Mouse (Mus musculus): ENCODE measurements around the gene Ivd. TPM values are rescaled to one million over a fixed set of nuclear protein-coding genes. Genes with fewer than 3 reads are reported as not detected.

The Ivd gene
- total RNA-seq, 2 experiments from 2014 or later = 99.8 to 106 TPM

DNA sequence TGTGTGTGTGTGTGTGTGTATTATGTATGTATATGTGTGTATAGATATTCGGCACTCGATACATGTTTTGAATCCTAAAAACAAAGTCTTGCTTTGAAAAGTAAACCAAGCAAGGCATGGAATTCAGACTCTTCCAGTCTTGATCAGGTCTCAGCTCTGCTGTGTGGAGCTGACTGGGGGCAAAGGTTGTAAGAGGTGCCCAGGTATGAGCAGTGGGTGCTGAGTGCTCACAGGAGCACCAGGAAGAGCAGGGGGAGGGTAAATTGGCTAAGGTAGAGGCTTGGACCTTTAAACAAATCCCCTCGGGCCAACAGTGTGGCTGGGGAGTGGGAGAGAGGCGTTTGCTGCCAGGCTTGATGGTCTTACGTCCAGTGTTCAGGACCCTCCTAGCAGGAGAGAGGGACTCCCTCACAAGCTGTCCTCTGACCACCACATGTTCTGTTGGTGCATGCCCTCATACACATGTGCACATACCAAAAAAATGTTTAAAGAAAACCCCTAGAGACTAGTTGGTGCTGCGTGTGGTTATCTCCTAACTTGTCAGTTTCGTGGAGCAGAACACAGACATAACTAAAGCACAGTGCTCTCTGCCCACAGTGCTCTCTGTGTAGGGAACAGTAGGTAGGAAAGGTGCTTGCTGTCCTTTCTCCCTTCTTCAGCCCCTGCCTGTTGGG lies 49.0 kb downstream of the Ivd start:
- DNase-seq = no peak

DNA sequence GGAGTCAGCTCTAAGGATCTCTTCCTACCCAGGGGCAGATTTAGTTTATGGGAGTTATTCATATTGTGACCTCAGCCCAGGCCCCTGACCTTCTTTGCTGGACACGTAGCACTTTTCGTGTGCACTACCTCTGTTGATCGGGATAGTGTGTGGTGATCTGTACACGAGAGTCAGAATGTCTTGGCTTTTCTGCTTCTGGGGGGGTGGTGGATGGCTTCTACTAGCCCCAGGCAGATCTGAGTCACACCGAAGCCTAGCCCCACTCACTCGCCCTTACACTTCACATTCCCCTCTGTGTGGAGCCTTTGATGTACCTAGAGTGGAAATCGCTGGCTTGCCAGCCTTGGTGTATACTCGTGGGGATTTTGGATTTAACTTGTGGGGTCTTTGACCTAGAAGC lies 51.0 kb downstream of the Ivd start:
- DNase-seq = no peak

DNA sequence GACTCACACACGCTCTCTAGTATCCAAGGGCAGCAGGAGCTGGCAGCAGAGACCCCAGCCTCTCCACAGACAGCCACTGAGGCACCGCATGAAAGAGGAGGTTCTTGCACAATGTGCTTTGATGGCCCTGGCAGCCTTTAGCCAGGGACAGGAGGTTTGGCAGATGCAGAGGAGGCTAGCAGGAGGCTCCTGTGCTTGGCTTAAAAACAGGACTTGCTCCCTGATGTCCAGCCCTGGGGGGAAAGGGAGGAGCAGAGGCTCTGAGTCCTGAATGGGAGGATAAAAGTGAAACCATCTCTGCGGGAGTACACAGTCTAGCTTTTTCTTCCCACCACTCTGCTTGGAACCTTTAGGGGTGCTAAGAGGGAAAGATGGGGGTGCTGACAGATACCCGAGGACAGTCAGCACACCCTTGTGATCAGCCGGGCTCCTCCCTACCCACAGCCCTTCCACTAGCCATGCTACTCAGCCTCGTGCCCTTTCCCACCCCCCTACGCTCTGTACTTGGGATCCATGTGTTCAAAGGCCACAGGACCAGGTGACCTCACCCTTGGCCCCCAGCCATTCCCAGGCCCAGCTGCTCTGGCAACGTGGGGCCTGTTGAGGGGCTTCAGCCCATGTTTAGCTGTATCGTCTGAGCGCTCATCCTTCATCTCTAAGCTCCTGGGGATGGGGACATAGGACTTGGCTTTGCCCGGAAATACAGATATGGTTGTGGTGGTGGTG lies 52.0 kb downstream of the Ivd start:
- DNase-seq = no peak

DNA sequence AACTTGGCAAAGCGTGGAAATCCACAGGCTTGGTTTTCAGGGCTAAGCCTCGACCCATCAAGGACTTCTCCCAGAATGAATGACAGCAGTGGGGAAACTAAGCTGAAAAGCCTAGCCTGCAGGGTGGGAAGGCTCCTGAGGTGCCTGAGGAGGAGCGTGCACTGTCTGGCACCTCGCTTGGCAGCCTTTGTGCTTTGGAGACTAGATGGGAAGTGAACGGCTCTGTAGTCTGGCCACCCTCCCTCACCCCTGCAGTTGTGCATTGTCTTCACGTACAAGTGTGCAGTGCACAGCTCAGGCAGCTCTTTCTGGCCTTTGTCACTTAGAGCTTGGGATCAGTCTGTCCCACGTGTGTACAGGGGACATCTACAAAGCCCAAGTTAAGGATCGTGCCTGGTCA lies 52.9 kb downstream of the Ivd start:
- DNase-seq = no peak

DNA sequence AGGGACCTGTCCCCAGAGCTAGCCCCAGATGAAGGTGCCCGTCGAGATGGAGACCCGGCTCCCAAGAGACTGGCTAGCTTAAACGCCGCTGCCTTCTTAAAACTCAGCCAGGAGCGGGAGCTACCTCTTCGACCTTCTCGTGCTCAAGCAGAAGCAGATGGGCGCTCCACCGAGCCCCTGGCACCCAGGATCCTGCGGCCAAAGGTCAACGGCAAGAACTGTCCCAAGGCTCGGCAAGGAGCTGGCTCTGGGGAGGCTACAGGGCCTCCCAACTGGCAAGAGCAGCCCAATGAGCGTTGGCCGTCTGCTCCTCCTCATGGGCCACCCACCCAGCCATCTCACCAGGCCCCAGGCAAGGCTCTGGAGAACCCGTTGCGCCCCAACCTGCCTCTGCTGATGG lies 54.7 kb downstream of the Ivd start:
- DNase-seq = no peak

DNA sequence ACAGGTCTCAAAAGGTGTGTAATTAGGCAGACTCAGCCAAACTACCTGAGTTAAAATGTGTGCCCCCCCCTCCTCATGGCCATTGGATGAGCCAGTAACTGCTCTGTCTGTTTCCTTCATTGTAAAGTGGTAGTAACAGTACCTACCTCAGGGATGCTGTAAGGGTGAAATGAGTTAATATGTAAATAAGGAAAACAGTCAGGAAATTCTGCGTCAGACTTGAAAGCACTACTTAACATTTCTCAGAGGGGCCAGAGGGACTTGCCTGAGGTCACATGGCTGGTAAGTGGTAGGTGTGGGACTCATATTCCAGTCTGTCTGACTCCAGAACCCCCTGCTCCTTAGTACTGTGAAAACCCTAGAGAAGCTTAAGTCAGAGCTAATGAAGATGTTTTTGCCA lies 56.8 kb downstream of the Ivd start:
- no peak for DNase-seq

DNA sequence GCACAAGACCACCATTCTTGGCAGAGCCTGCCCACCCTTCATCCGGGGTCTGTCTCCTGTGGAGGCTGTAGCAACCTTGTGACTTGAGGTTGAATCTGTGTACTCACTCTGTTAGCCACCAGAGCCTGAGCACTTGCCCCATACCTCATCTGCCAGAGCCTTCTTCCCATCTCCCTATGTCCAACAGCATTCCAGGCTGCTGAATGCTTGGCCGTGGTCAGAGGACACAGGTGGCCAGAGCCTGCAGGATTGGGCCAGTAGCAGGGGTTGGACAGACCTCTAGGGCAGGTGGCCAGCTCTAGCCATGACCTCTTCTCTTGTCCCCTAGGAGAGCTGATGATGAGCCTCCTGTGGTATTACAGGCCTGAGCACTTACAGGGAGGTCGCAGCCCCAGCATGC lies 58.7 kb downstream of the Ivd start:
- DNase-seq = no peak

DNA sequence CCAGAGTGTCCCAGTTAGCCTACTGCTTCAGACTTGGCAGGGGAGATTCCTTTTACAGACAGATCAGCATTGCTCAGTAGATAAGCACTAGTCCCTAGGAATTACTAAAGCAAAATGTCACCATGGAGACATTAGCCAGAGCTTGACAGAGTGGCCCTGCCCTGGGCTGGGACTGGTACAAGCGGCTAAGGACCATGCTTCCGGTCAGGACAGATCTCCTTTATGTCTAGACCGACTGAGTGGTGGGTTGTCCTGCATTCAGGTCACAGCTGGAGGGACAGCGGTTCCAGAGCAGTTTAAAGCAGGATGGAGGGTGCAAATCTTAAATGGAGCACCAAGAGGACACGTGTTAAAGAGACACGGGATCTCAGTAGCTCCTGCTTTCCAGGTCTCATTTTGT lies 64.2 kb downstream of the Ivd start:
- DNase-seq = no peak

DNA sequence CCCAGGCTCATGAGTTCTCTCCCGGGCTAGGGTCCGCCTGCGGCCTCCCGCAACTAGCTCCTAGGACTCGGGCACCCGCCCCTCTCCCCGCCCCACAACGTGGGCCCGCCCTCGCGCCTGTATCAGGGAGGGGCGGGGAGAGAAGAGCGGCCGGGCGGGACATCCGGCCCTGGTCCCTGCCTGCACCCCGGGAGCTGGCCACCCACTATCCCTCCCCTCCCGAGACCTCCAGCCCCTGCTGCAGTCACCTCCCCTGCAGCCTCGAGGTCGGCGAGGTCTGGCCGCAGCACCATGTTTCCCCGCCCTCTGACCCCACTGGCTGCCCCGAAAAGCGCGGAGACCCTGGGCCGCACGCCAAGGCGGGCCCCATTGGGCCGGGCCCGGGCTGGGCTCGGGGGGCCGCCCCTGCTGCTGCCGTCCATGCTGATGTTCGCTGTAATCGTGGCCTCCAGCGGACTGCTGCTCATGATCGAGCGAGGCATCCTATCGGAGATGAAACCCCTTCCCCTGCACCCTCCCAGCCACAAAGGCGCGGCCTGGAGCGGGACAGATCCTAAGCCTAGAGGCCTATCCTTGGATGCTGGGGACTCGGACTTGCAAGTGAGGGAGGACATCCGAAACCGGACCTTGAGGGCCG lies 64.7 kb downstream of the Ivd start, which contains the start of gene Chst14:
Chst14 (plus strand) TSS at position 136 of the 637 bp plus-strand sequence.
- peak; percentile 43 to 54 for DNase-seq

DNA sequence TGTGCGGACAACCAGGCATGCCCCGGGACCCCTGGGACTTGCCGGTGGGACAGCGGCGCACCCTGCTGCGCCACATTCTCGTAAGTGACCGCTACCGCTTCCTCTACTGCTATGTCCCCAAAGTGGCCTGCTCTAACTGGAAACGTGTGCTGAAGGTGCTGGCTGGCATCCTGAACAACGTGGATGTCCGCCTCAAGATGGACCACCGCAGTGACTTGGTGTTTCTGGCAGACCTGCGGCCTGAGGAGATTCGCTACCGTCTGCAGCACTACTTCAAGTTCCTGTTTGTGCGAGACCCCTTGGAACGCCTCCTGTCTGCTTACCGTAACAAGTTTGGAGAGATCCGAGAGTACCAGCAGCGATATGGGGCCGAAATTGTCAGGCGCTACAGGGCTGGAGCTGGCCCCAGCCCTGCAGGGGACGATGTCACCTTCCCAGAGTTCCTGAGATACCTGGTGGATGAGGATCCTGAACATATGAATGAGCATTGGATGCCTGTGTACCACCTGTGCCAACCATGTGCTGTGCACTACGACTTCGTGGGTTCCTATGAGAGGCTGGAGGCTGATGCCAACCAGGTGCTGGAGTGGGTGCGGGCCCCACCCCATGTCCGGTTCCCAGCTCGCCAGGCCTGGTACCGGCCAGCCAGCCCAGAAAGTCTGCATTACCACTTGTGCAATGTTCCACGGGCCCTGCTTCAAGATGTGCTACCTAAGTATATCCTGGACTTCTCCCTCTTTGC lies 65.4 kb downstream of the Ivd start:
- no peak for DNase-seq

Other genes with a start within 250 kb of the Ivd start
- gene Pak6, start 198.7 kb upstream of the Ivd start, total RNA-seq (2021) = 10 to 100 TPM; 50.0 to 55.4 TPM
- 10 to 100 TPM; 14.6 to 16.9 TPM for gene Ankrd63, start 158.0 kb upstream of the Ivd start, total RNA-seq (2021)
- 1 to 10 TPM; 2.3 to 2.5 TPM for gene Plcb2, start 133.5 kb upstream of the Ivd start, total RNA-seq (2021)
- gene Inafm2, start 116.2 kb upstream of the Ivd start, total RNA-seq (2021) = 10 to 100 TPM; 64.8 to 66.9 TPM
- 1 to 10 TPM; 6.4 to 6.5 TPM for gene Ccdc9b, start 99.3 kb upstream of the Ivd start, total RNA-seq (2021)
- not detected for gene Phgr1, start 89.2 kb upstream of the Ivd start, total RNA-seq (2021)
- gene Disp2, start 82.2 kb upstream of the Ivd start, total RNA-seq (2021) = 100 to 1,000 TPM; 267 to 273 TPM
- 1 to 10 TPM; 1.5 to 2.2 TPM for gene Knstrn, start 48.0 kb upstream of the Ivd start, total RNA-seq (2021)
- gene Bahd1, start 38.4 kb downstream of the Ivd start, total RNA-seq (2021) = 10 to 100 TPM; 51.3 to 55.6 TPM
- gene Chst14, start 64.5 kb downstream of the Ivd start, total RNA-seq (2021) = 1 to 10 TPM; 2.7 to 2.9 TPM
- gene Ccdc32, start 167.4 kb downstream of the Ivd start, total RNA-seq (2021) = 10 to 100 TPM; 51.3 to 55.5 TPM
- 1 to 10 TPM; 7.3 to 7.5 TPM for gene Rpusd2, start 172.8 kb downstream of the Ivd start, total RNA-seq (2021)
- under 1 TPM; 0.37 to 0.48 TPM for gene Knl1, start 185.2 kb downstream of the Ivd start, total RNA-seq (2021)

Measured in layer of hippocampus, postnatal 36 days (tissue).